Mouse (Mus musculus) midbrain, embryonic 14.5 days (tissue): ENCODE measurements around the gene Acsl1. TPM values are rescaled to one million over a fixed set of nuclear protein-coding genes. Genes with fewer than 3 reads are reported as not detected.
A peak's percentile ranks its signal among the peaks of the same experiment; 100 is the strongest.

Experiments used
- ATAC-seq: fragments of 200-750 bp; cut with Nextera tagmentation; 2 replicates; pipeline ENCODE4 v1.8.0; 2017; ENCODE audit warnings: moderate number of reproducible peaks, moderate library complexity; ENCODE audit not compliant: low FRiP score, low TSS enrichment
- DNase-seq: peaks from one replicate; pipeline ENCODE4 v3.0.0-alpha.2; 2015
- H3K27ac ChIP-seq: fragments of 300-500 bp; sonication (generic); replicated peaks from 2 replicates; pipeline ENCODE4 v1.5.1; 2014; ENCODE audit warnings: mild to moderate bottlenecking, low read depth, low read length, moderate library complexity
- H3K27me3 ChIP-seq: fragments of 300-500 bp; sonication (generic); 2 replicates; pipeline ENCODE4 v1.6.1; 2014; ENCODE audit warnings: low read length, control low read depth, mixed read lengths; ENCODE audit not compliant: control insufficient read depth, insufficient read depth
- H3K36me3 ChIP-seq: fragments of 300-500 bp; sonication (generic); 2 replicates; pipeline ENCODE4 v1.6.1; 2014; ENCODE audit warnings: low read length, control low read depth; ENCODE audit not compliant: control insufficient read depth, insufficient read depth
- H3K4me1 ChIP-seq: fragments of 300-500 bp; sonication (generic); 2 replicates; pipeline ENCODE4 v1.6.1; 2014; ENCODE audit warnings: mild to moderate bottlenecking, antibody characterized with exemption, low read length, control low read depth; ENCODE audit not compliant: control insufficient read depth, insufficient read depth
- H3K4me2 ChIP-seq: fragments of 300-500 bp; sonication (generic); 2 replicates; pipeline ENCODE4 v1.6.1; 2014; ENCODE audit warnings: mild to moderate bottlenecking, low read length, moderate library complexity
- H3K4me3 ChIP-seq: fragments of 300-500 bp; sonication (generic); replicated peaks from 2 replicates; pipeline ENCODE4 v1.5.1; 2014; ENCODE audit warnings: low read depth, low read length
- H3K9ac ChIP-seq: fragments of 300-500 bp; sonication (generic); replicated peaks from 2 replicates; pipeline ENCODE4 v1.6.1; 2014; ENCODE audit warnings: mild to moderate bottlenecking, low read length, moderate library complexity
- H3K9me3 ChIP-seq: fragments of 300-500 bp; sonication (generic); 2 replicates; pipeline ENCODE4 v1.6.1; 2016; ENCODE audit warnings: low read length, control low read depth, mixed read lengths; ENCODE audit not compliant: control insufficient read depth
- WGBS: fragments of 180-500 bp; shearing (Covaris S2); extraction: QIAGEN DNeasy Blood & Tissue Kit; methylation state at CpG from one replicate; pipeline ENCODE4 v1.1.7; 2014; 5-methylcytosine and 5-hydroxymethylcytosine counted together
- polyA plus RNA-seq: library from polyadenylated mRNA; unstranded; fragments of >200 nt; fragmentation: Nextera tagmentation; extraction: Ambion mirVana; gene quantifications from 2 replicates; pipeline ENCODE4 v1.2.1, GENCODE M21; 2014

Gene Acsl1
- polyA plus RNA-seq, 1 experiment from 2014 or later = 20.0 TPM

DNA sequence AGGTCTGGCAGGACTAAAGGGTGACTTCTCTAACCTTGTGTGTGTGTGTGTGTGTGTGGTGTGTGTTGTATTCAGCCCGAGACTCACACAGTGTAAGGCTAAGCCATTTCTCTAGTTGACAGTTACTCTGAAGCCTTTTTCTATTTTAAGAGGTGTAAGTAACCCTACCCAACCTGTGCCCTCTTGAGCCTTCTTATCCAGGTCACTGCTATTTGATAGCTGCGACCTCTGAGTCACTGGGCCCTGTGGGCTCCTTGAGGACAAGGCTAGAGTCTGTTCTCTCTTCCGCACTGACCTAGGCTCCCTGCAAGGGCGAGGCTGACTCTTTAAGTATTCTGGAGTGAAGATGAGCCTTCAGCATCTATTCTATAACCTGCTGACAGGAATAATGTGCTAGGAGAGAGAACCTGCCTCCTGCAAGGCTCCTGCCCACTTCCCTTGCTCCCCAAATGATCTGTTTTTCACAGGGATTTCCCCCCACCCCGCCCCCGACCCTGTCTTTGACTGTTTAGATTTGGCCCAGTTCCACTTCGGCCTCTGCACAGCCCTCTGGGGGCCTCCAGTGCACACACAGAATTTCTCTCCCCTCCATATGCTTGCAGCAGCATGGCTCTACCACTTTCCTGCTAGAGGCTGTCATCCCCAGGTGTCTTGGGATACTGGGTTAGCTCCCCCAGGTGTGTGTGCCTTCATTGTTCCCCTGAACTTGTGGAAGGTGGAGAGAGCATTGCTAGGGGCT, 9.1 kb downstream of the Acsl1 start:
- H3K4me2 ChIP-seq = no peak overlapping the region
- ATAC-seq = no peak
- no peaks in the 10 kb centered on the region for H3K36me3 ChIP-seq
- H3K9me3 ChIP-seq = no peaks in the 10 kb centered on the region
- H3K4me1 ChIP-seq = 0 out of 2 replicates have a peak, but pooled peaks cover 7% of the 10 kb centered on the region
- no peak for DNase-seq
- H3K27ac ChIP-seq = no peak overlapping the region; the same call in 1 of the 2 replicates
- WGBS = 67% methylated on average over 7 of the region's 7 CpGs
- no peaks in the 10 kb centered on the region for H3K27me3 ChIP-seq
- no peak overlapping the region for H3K4me3 ChIP-seq
- H3K9ac ChIP-seq = no peak overlapping the region

DNA sequence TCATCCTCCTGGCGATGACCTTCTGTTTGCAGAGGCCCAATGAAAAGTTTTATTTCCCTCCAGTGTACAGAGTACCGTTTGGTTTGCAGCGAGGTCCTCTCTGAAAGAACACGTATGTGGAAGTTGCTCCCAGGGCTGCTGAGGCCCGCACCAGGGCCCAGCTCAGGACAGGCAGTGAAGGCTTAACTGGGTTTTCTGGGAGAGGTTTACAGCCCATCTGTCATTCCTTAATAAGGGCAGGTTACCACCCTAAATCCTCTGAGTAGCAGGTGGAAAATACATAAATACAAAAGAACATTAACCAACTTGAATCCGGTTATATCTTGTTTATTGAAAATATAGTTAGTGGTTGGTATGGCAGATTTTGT, 9.7 kb downstream of the Acsl1 start:
- Histone ChIP-seq H3K27ac (no peak overlapping the region), H3K27me3 (no peaks in the 10 kb centered on the region), H3K4me2 (no peak overlapping the region), H3K9ac (no peak overlapping the region), H3K4me3 (no peak overlapping the region), H3K36me3 (no peaks in the 10 kb centered on the region), H3K9me3 (no peaks in the 10 kb centered on the region), H3K4me1 (0 out of 2 replicates have a peak, but pooled peaks cover 7% of the 10 kb centered on the region)
- no peak for DNase-seq
- WGBS = 68% methylated on average over 6 of the region's 6 CpGs
- no peak for ATAC-seq

DNA sequence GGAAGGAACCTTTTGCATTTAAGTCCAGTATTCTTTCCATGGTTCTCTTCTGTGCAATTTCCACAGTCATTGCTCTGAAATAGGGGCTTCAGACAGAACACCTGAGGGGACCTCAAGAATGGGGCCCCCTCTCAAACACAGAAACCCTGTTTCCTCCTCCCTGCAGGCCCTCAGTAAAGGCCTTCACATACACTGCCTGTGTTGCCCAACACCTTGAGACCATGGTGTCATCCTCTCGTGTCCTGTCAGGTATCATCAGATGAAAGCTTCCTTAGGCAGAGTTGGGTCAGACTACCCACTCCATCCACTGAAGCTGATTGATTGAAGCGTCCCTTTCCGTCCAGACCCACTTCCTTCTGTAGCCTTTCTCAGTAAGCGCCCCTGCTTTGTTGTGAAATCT, 11.9 kb downstream of the Acsl1 start:
- ATAC-seq (no peak), DNase-seq (no peak)
- Histone ChIP-seq H3K27ac (no peak overlapping the region), H3K4me2 (no peak overlapping the region), H3K36me3 (no peaks in the 10 kb centered on the region), H3K4me3 (no peak overlapping the region), H3K27me3 (no peaks in the 10 kb centered on the region), H3K9ac (no peak overlapping the region), H3K4me1 (peaks cover 8% of the 10 kb centered on the region; the same call in 1 of the 2 replicates), H3K9me3 (no peaks in the 10 kb centered on the region)
- 92% methylated on average over 4 of the region's 4 CpGs for WGBS

- Histone ChIP-seq H3K27me3 (no peaks in the 10 kb centered on the region), H3K9me3 (no peaks in the 10 kb centered on the region), H3K4me1 (peaks cover 11% of the 10 kb centered on the region; the same call in 1 of the 2 replicates), H3K9ac (no peak overlapping the region), H3K27ac (no peak overlapping the region), H3K4me2 (no peak overlapping the region), H3K4me3 (no peak overlapping the region), H3K36me3 (no peaks in the 10 kb centered on the region)
- 85% methylated on average over 4 of the region's 4 CpGs for WGBS
- no peak for DNase-seq
- no peak for ATAC-seq
Observed at GRCm38 (mm10) chr8:46483247-46483646, 12.4 kb downstream of the Acsl1 start.

GRCm38 (mm10) chr8:46484077-46484476, 13.2 kb downstream of the Acsl1 start:
- Histone ChIP-seq H3K4me2 (no peak overlapping the region), H3K27ac (no peak overlapping the region), H3K36me3 (no peaks in the 10 kb centered on the region), H3K9me3 (no peaks in the 10 kb centered on the region), H3K4me3 (no peak overlapping the region), H3K4me1 (peaks cover 11% of the 10 kb centered on the region; the same call in 1 of the 2 replicates), H3K9ac (no peak overlapping the region), H3K27me3 (no peaks in the 10 kb centered on the region)
- 49% methylated on average over 4 of the region's 4 CpGs for WGBS
- ATAC-seq (no peak), DNase-seq (no peak)

DNA sequence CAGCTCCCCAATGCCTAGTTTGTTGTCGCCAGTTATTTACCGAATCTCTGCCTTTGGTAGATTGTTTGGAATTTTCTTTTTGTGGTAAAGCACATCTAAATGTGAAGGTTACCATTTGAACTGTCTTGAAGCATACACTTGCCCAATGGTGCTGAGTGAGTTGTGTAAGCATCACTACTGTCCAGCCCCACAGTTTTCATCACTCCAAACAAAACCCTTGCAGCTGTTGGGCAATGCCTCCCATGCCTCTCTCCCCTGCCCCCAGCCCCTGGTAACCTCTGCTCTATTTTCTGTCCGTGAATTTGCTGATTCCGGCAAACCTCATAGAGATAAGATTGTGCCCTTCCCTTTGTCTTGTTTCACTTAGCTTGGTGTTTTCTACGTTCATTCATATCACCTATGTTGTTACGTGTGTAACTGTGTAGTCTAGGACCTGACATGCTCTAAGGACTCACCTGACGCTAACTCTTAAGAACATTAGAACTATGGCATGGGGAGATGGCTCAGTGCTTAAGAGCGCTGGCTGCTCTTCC, 14.2 kb downstream of the Acsl1 start:
- Histone ChIP-seq H3K4me2 (no peak overlapping the region), H3K4me1 (peaks cover 8% of the 10 kb centered on the region; the same call in 1 of the 2 replicates), H3K4me3 (no peak overlapping the region), H3K27ac (no peak overlapping the region), H3K36me3 (no peaks in the 10 kb centered on the region), H3K9me3 (no peaks in the 10 kb centered on the region), H3K9ac (no peak overlapping the region), H3K27me3 (no peaks in the 10 kb centered on the region)
- ATAC-seq (no peak), DNase-seq (no peak)
- 93% methylated on average over 8 of the region's 8 CpGs for WGBS

DNA sequence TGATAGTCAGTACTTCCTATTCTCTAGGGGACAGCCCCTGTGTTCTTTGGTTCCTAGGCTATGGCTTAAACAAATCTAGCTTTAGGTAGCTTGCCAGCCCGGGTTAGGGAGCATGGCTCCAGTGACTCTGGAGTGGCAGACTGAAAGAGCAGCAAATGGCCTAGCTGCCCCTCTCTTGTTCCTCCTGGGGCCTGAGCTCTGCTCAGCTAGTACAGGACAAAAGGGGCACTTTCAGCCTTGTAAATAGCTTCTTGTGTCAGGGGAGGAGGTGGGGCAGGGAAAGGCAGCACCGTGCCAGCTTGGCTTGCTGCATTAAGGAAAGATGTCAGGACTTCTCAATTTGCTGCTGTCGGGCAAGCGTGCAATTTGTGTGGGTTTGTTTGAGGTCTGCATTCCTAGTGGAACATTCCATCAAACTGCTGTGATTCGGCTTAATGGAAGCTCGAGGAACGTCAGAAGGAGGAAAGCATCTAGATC, 17.3 kb downstream of the Acsl1 start:
- H3K9ac ChIP-seq = no peak overlapping the region

GRCm38 (mm10) chr8:46489196-46489595, 18.4 kb downstream of the Acsl1 start:
- no peak overlapping the region for H3K9ac ChIP-seq
- DNase-seq (no peak), ATAC-seq (no peak)
- H3K4me3 ChIP-seq = no peak overlapping the region
- H3K27ac ChIP-seq = no peak overlapping the region
- H3K9me3 ChIP-seq = no peaks in the 10 kb centered on the region
- no peaks in the 10 kb centered on the region for H3K36me3 ChIP-seq
- WGBS = 72% methylated on average over 1 of the region's 1 CpGs
- peaks cover 4% of the 10 kb centered on the region; the same call in 1 of the 2 replicates for H3K4me1 ChIP-seq
- H3K27me3 ChIP-seq = no peaks in the 10 kb centered on the region
- H3K4me2 ChIP-seq = no peak overlapping the region

More for the DNA sequence above, 17.3 kb downstream of the Acsl1 start:
- DNase-seq (peak; percentile 53), ATAC-seq (no peak; the same call in 1 of the 2 replicates)
- Histone ChIP-seq H3K27ac (no peak overlapping the region), H3K4me3 (no peak overlapping the region), H3K4me2 (no peak overlapping the region), H3K4me1 (peaks cover 4% of the 10 kb centered on the region; the same call in 1 of the 2 replicates), H3K27me3 (no peaks in the 10 kb centered on the region), H3K9me3 (no peaks in the 10 kb centered on the region), H3K36me3 (no peaks in the 10 kb centered on the region)
- WGBS = 33% methylated on average over 7 of the region's 7 CpGs

DNA sequence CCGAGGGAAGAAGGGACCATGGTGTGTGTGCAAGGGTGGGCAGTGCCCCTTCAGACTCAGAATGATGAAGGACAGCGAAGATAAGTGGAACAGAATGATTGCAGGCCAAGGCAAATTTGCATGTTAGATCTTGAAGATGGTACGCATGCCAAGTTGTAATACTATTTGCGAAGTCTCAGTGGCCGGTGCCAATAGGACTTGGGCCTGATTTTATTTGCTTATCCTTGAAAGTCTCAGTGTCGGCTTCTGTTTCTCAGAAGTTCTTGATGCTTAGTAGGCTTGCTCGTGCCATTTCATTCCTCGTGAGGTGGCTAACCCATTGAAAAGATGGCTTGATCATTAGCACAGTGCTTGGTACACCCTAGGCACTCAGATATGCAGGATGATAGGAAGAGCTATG, 19.4 kb downstream of the Acsl1 start:
- Histone ChIP-seq H3K9ac (no peak overlapping the region), H3K27me3 (no peaks in the 10 kb centered on the region), H3K9me3 (no peaks in the 10 kb centered on the region), H3K27ac (no peak overlapping the region), H3K4me2 (no peak overlapping the region), H3K4me1 (peaks cover 4% of the 10 kb centered on the region; the same call in 1 of the 2 replicates), H3K4me3 (no peak overlapping the region), H3K36me3 (no peaks in the 10 kb centered on the region)
- DNase-seq (no peak), ATAC-seq (no peak)
- WGBS = 92% methylated on average over 8 of the region's 8 CpGs
